Mouse (Mus musculus): ENCODE results near the gene Fgl2. TPM values are rescaled to one million over a fixed set of nuclear protein-coding genes. Genes with fewer than 3 reads are reported as not detected.
"Not testable (repeated sequence)": the region's sequence is repeated elsewhere in the genome, so short reads cannot be mapped to it uniquely, and the experiment has no call there.

Gene Fgl2
- polyA plus RNA-seq, 2 experiments: 0.99 to 1.8 TPM

DNA sequence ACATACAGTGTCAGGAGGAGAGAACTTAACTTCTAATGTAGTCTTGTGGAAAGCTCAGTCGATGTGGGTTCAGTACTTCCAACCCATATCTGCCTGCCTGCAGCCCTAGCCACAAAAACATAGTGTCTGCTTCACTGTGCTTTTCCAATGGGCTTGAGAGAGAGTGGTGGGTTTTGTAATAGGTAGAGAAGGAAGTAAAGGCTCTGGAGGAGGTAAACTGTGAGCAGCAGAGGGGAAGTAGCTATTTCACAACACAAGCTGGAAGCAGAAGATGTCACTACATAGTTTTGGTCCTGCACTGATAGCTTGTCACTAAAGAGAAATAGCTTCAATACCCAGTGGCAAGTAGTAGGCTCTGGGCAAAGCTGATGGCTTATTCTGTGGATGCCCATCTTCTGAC is 40.3 kb upstream of the Fgl2 start:
- H3K9me3 ChIP-seq (ENCODE audit: control insufficient read depth, low read length): no peaks in the 10 kb centered on the region
- WGBS: 78% methylated on average over 1 of the region's 1 CpGs

GRCm38 (mm10) chr5:21342265-21342664 is 30.2 kb upstream of the Fgl2 start:
- H3K9ac ChIP-seq (ENCODE audit: low read depth, low read length, severe bottlenecking); H3K4me1 ChIP-seq (ENCODE audit: control insufficient read depth, insufficient read depth, low read length); H3K4me2 ChIP-seq (replicated peaks; ENCODE audit: low read depth, low read length, severe bottlenecking); H3K36me3 ChIP-seq (ENCODE audit: control insufficient read depth, insufficient read depth, low read length); DNase-seq (ENCODE audit: low spot score); ATAC-seq (ENCODE audit: low FRiP score, low read depth); H3K4me3 ChIP-seq (replicated peaks; ENCODE audit: low read length); H3K27ac ChIP-seq (replicated peaks; ENCODE audit: low read depth, low read length); H3K27me3 ChIP-seq (ENCODE audit: control insufficient read depth, insufficient read depth, low read length); H3K9me3 ChIP-seq (ENCODE audit: control insufficient read depth, low read length): not testable (repeated sequence)

More for the DNA sequence above, 40.3 kb upstream of the Fgl2 start:
- DNase-seq (ENCODE audit: low spot score) (no peak), ATAC-seq (ENCODE audit: low FRiP score, low read depth) (no peak)
- Histone ChIP-seq H3K9ac (ENCODE audit: low read depth, low read length, severe bottlenecking) (no peak overlapping the region), H3K27ac (replicated peaks; ENCODE audit: low read depth, low read length) (no peak overlapping the region), H3K36me3 (ENCODE audit: control insufficient read depth, insufficient read depth, low read length) (no peaks in the 10 kb centered on the region), H3K4me3 (replicated peaks; ENCODE audit: low read length) (no peak overlapping the region), H3K4me2 (replicated peaks; ENCODE audit: low read depth, low read length, severe bottlenecking) (no peak overlapping the region), H3K4me1 (ENCODE audit: control insufficient read depth, insufficient read depth, low read length) (no peaks in the 10 kb centered on the region), H3K27me3 (ENCODE audit: control insufficient read depth, insufficient read depth, low read length) (no peaks in the 10 kb centered on the region)
- no peak for TF ChIP-seq POLR2A (IDR thresholded peaks at IDR 0.05; ENCODE audit: borderline replicate concordance, extremely low read depth, insufficient read depth, insufficient read length)

DNA sequence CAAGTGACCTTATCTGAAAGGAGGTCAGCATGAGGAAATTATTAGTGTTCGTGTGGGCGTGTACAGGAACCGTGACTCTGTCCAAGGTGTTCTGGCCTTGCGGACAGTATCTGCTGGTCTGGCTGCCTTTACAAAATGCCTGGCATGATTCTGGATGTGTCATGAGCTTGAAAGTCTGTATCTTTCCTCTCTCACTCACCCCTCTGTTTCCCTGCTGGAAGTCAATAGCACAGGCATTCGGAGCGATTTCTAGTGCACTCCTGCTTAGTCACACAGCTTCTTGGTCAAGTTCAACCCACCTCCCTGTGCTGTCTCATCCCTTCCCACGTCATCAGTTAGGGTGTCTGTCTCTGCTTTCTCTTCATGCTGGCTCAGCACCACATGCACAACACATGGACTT is 24.1 kb upstream of the Fgl2 start:
- no peaks in the 10 kb centered on the region for H3K27me3 ChIP-seq (ENCODE audit: control insufficient read depth, insufficient read depth, low read length)
- no peak for ATAC-seq (ENCODE audit: low FRiP score, low read depth)
- no peaks in the 10 kb centered on the region for H3K9me3 ChIP-seq (ENCODE audit: control insufficient read depth, low read length)
- no peaks in the 10 kb centered on the region for H3K4me1 ChIP-seq (ENCODE audit: control insufficient read depth, insufficient read depth, low read length)
- DNase-seq (ENCODE audit: low spot score): no peak
- no peak overlapping the region for H3K27ac ChIP-seq (replicated peaks; ENCODE audit: low read depth, low read length)
- H3K4me2 ChIP-seq (replicated peaks; ENCODE audit: low read depth, low read length, severe bottlenecking): no peak overlapping the region
- no peak overlapping the region for H3K4me3 ChIP-seq (replicated peaks; ENCODE audit: low read length)
- H3K9ac ChIP-seq (ENCODE audit: low read depth, low read length, severe bottlenecking): no peak overlapping the region
- WGBS: 75% methylated on average over 7 of the region's 7 CpGs
- TF ChIP-seq POLR2A (IDR thresholded peaks at IDR 0.05; ENCODE audit: borderline replicate concordance, extremely low read depth, insufficient read depth, insufficient read length): no peak
- H3K36me3 ChIP-seq (ENCODE audit: control insufficient read depth, insufficient read depth, low read length): no peaks in the 10 kb centered on the region

DNA sequence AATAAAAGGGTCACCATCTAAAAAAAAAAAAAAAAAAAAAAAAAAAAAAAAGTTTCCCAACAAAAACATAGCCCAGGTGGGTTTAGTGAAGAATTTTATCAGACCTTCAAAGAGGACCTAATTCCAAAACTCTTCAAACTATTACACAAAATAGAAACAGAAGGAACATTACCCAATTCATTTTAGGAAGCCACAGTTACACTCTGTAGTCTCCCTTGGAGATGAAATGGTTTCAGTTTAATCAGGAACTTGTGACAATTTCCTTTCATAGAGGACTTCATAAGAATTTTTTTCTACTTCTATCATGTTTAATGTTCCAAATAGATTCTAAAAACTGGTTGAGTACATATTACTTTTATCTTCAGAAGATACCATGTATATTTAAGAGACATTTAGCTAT is 20.8 kb upstream of the Fgl2 start:
- TF ChIP-seq POLR2A (IDR thresholded peaks at IDR 0.05; ENCODE audit: borderline replicate concordance, extremely low read depth, insufficient read depth, insufficient read length): no peak
- Histone ChIP-seq H3K9ac (ENCODE audit: low read depth, low read length, severe bottlenecking) (no peak overlapping the region), H3K36me3 (ENCODE audit: control insufficient read depth, insufficient read depth, low read length) (no peaks in the 10 kb centered on the region), H3K27ac (replicated peaks; ENCODE audit: low read depth, low read length) (no peak overlapping the region), H3K9me3 (ENCODE audit: control insufficient read depth, low read length) (no peaks in the 10 kb centered on the region), H3K4me1 (ENCODE audit: control insufficient read depth, insufficient read depth, low read length) (0 out of 2 replicates have a peak, but pooled peaks cover 3% of the 10 kb centered on the region), H3K4me3 (replicated peaks; ENCODE audit: low read length) (no peak overlapping the region), H3K4me2 (replicated peaks; ENCODE audit: low read depth, low read length, severe bottlenecking) (no peak overlapping the region), H3K27me3 (ENCODE audit: control insufficient read depth, insufficient read depth, low read length) (no peaks in the 10 kb centered on the region)
- DNase-seq (ENCODE audit: low spot score): no peak
- no peak for ATAC-seq (ENCODE audit: low FRiP score, low read depth)

DNA sequence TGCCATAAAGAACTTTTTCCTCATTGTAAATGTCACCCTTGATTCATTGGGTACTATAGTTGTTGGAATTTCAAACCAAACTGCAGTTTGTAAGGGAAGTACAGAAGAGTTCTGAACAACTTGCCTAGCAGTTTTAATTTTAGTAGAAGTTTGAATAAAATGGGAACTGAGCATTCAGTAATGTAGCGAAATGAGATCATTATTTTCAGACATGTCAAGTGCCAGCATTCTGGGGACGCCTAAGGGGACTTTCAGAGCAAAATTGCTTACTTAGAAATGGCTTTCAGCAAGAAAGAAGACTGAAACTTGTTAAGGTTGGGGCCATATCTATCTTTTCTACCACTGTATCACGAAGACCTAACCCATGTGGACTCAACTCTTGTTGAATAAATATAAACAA is 13.8 kb upstream of the Fgl2 start:
- H3K9ac ChIP-seq (ENCODE audit: low read depth, low read length, severe bottlenecking): no peak overlapping the region
- H3K4me3 ChIP-seq (replicated peaks; ENCODE audit: low read length): no peak overlapping the region
- no peaks in the 10 kb centered on the region for H3K36me3 ChIP-seq (ENCODE audit: control insufficient read depth, insufficient read depth, low read length)
- no peak for TF ChIP-seq POLR2A (IDR thresholded peaks at IDR 0.05; ENCODE audit: borderline replicate concordance, extremely low read depth, insufficient read depth, insufficient read length)
- H3K9me3 ChIP-seq (ENCODE audit: control insufficient read depth, low read length): no peaks in the 10 kb centered on the region
- H3K4me1 ChIP-seq (ENCODE audit: control insufficient read depth, insufficient read depth, low read length): 0 out of 2 replicates have a peak, but pooled peaks cover under 1% of the 10 kb centered on the region
- H3K27ac ChIP-seq (replicated peaks; ENCODE audit: low read depth, low read length): no peak overlapping the region
- ATAC-seq (ENCODE audit: low FRiP score, low read depth) (no peak), DNase-seq (ENCODE audit: low spot score) (no peak)
- H3K27me3 ChIP-seq (ENCODE audit: control insufficient read depth, insufficient read depth, low read length): no peaks in the 10 kb centered on the region
- H3K4me2 ChIP-seq (replicated peaks; ENCODE audit: low read depth, low read length, severe bottlenecking): no peak overlapping the region
- WGBS: 81% methylated on average over 3 of the region's 3 CpGs

DNA sequence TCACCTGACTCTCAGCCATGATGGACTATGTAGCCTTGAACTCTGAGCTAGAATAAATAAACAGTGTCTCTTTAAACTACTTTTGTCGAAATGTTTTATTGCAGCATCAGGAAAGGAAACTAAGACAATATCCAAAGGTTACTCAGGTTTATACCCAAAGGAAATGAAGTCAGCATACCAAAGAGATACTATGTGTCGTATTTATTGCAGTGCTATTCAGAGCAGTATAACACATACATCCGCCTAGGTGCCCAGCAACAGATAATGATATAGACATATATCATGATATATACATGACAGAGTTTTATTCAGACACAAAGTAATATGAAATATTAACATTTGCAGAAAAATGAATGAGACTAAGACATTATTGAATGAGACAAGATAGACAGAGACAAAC is 9.1 kb upstream of the Fgl2 start:
- H3K9ac ChIP-seq (ENCODE audit: low read depth, low read length, severe bottlenecking): no peak overlapping the region
- WGBS: 72% methylated on average over 3 of the region's 3 CpGs
- no peak overlapping the region for H3K27ac ChIP-seq (replicated peaks; ENCODE audit: low read depth, low read length)
- DNase-seq (ENCODE audit: low spot score): no peak
- H3K27me3 ChIP-seq (ENCODE audit: control insufficient read depth, insufficient read depth, low read length): no peaks in the 10 kb centered on the region
- no peaks in the 10 kb centered on the region for H3K36me3 ChIP-seq (ENCODE audit: control insufficient read depth, insufficient read depth, low read length)
- TF ChIP-seq POLR2A (IDR thresholded peaks at IDR 0.05; ENCODE audit: borderline replicate concordance, extremely low read depth, insufficient read depth, insufficient read length): no peak
- no peak for ATAC-seq (ENCODE audit: low FRiP score, low read depth)
- H3K4me2 ChIP-seq (replicated peaks; ENCODE audit: low read depth, low read length, severe bottlenecking): no peak overlapping the region
- no peaks in the 10 kb centered on the region for H3K9me3 ChIP-seq (ENCODE audit: control insufficient read depth, low read length)
- H3K4me3 ChIP-seq (replicated peaks; ENCODE audit: low read length): no peak overlapping the region
- no peaks in the 10 kb centered on the region for H3K4me1 ChIP-seq (ENCODE audit: control insufficient read depth, insufficient read depth, low read length)

All from limb, embryonic 14.5 days (tissue).